Mouse (Mus musculus): Measurements from ENCODE around the gene Cgrrf1. TPM values are rescaled to one million over a fixed set of nuclear protein-coding genes. Genes with fewer than 3 reads are reported as not detected.

Cgrrf1 gene
- polyA plus RNA-seq, 1 experiment from 2014 or later = 33.8 TPM

Other genes with a start within 250 kb of the Cgrrf1 start
- gene Cdkn3, start 71.6 kb upstream of the Cgrrf1 start, polyA plus RNA-seq (2016; fragmentation: Nextera tagmentation; extraction: Ambion mirVana) = 46.8 and 52.6 TPM in 2 replicates
- gene Cnih1, start 43.7 kb upstream of the Cgrrf1 start, polyA plus RNA-seq (2016; fragmentation: Nextera tagmentation; extraction: Ambion mirVana) = 197 and 200 TPM in 2 replicates
- gene Gmfb, start 9.9 kb upstream of the Cgrrf1 start, polyA plus RNA-seq (2016; fragmentation: Nextera tagmentation; extraction: Ambion mirVana) = 73.6 and 75.6 TPM in 2 replicates
- 11.1 and 17.0 TPM in 2 replicates for gene Samd4, start 50.7 kb downstream of the Cgrrf1 start, polyA plus RNA-seq (2016; fragmentation: Nextera tagmentation; extraction: Ambion mirVana)

Measured in heart, embryonic 10.5 days (tissue).